Mouse (Mus musculus): Measurements from ENCODE around the gene Brms1l. TPM values are rescaled to one million over a fixed set of nuclear protein-coding genes. Genes with fewer than 3 reads are reported as not detected.
"Not testable (repeated sequence)": the region's sequence is repeated elsewhere in the genome, so short reads cannot be mapped to it uniquely, and the experiment has no call there.

Brms1l gene
- total RNA-seq (2021): 10 to 100 TPM; 17.9 to 22.7 TPM
- long read RNA-seq, experiment 1, transcript Brms1l-201 (10 exons, 2,609 nt): major isoform, 26 of 36 reads
- long read RNA-seq, experiment 1, partial matches to known transcripts: 4 of 36 reads
- long read RNA-seq, experiment 1, other reads (novel, unspliced or antisense): 6 of 36 reads
- long read RNA-seq, experiment 2, transcript Brms1l-201 (10 exons, 2,609 nt): major isoform, 19 of 27 reads
- long read RNA-seq, experiment 2, partial matches to known transcripts: 1 of 27 reads
- long read RNA-seq, experiment 2, other reads (novel, unspliced or antisense): 7 of 27 reads

DNA sequence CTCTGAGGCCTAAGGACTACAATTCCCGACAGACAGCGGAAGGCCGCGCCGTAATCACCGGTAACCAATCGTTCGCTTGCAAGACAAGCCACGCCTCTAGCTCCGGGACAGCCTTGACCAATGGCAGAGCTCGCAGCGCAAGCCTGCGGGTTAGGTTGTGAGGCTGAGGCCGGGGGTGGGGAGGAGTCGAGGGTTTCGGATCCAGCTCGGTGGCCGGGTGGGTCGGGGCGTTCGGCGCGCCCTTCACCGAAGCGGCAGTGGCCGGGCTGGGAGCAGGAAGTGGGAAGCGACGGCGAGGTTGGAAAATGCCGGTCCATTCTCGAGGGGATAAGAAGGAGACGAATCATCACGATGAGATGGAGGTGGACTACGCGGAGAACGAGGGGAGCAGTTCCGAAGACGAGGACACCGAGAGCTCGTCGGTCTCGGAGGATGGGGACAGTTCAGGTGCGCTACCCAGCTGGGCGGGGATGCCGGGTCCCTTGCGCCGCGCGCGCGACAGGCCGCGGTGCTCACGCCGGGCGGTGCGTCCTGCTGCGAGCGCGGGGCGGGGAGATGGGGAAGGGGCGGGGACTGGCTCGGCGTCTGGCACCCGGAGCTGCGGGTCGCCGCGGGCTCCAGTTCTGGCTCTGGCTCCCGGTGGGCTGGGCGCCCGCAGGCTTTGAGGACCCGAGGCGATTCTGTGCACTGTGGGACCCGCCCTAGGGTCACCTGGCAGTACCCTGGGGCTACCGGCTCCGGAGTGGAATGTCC, at the start of gene Brms1l:
TSS of gene Brms1l (plus strand) at position 126 of the 753 bp plus-strand sequence.
- intact Hi-C loops (cut with DNase I): no loop called here
- H3K4me3 ChIP-seq: peak within 1 kb of the TSS; percentile 77
- no peak for TF ChIP-seq CTCF (IDR thresholded peaks at IDR 0.05)
- DNase-seq: peak; percentile 97
- peak within 1 kb of the TSS; percentile 94 for H3K27ac ChIP-seq

DNA sequence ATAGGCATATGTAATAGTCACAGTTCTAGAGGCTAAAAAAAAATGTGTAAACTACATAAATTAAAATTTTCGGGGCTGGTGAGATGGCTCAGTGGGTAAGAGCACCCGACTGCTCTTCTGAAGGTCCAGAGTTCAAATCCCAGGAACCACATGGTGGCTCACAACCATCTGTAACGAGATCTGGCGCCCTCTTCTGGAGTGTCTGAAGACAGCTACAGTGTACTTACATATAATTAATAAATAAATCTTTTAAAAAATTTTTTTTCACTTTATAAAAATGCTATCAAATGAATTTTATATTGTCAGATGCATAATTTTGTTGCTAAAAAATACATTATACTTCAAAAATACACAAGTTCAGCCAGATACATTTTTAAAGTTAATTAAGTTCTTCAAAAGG, 41.6 kb upstream of the Brms1l start:
- DNase-seq; H3K4me3 ChIP-seq; H3K27ac ChIP-seq; intact Hi-C loops (cut with DNase I): not testable (repeated sequence)
- TF ChIP-seq CTCF (IDR thresholded peaks at IDR 0.05): peak; percentile 44

DNA sequence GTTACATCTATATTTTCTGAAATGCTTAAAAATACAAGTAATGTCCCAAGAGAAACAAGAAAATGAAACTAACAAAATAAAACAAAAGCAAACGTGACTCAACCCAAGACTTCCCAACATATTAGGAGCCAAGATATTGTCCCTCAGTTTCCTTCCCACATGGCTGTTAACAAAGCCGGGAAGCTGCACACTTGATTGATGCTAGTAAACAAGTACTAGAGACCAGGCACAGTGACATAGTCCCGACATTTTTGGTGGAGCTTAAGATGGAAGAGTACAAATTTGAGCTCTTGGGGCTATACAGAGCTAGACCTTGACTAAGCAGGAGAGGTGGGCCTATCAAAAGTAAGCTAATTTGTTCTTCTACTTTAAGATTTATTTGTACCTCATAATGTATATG, 39.0 kb upstream of the Brms1l start:
- intact Hi-C loops (cut with DNase I): no loop called here
- Histone ChIP-seq H3K27ac (peak overlapping the region; percentile 81), H3K4me3 (no peak overlapping the region)
- TF ChIP-seq CTCF (IDR thresholded peaks at IDR 0.05): no peak
- DNase-seq: no peak

DNA sequence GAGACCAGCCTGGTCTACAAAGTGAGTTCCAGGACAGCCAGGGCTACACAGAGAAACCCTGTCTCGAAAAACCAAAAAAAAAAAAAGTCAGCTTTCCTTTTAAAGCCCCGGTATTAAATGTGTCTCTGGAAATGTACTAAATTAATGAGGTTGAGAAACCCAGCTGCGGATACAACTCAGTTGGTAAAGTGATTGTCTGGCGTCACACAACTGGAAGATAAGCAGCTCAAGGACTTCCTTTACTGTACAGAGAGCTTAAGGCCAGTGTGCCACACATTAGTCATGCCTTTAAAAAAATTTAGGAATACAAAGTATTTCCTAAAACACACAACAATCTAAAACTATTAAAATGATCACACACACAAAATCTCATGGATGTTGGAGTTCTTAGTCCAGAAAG, 37.4 kb upstream of the Brms1l start:
- intact Hi-C loops (cut with DNase I): no loop called here
- Histone ChIP-seq H3K27ac (peak overlapping the region; percentile 16; the same call in 1 of the 2 replicates), H3K4me3 (no peak overlapping the region)
- DNase-seq: no peak
- TF ChIP-seq CTCF (IDR thresholded peaks at IDR 0.05): no peak

DNA sequence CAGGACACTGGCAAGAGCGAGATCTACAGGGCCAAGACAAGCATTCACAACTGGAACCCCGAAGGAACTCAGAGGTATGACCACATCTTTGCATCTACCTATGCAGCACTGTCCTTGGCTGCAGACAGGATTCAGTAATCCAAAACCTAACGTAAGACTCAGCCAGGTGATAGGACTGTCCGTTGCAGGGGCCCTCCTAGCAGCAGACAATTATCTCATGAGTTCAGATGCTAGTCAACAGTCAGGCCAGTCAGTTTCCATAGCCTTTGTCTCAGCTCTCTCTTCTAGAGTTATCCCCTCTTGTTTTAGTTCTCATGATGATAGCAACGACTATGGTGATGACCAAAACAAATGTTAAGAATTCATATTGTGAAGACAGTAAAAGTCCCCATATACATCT, 36.0 kb upstream of the Brms1l start:
- intact Hi-C loops (cut with DNase I): no loop called here
- DNase-seq: no peak
- Histone ChIP-seq H3K27ac (peak overlapping the region; percentile 16; the same call in 1 of the 2 replicates), H3K4me3 (no peak overlapping the region)
- TF ChIP-seq CTCF (IDR thresholded peaks at IDR 0.05): no peak

DNA sequence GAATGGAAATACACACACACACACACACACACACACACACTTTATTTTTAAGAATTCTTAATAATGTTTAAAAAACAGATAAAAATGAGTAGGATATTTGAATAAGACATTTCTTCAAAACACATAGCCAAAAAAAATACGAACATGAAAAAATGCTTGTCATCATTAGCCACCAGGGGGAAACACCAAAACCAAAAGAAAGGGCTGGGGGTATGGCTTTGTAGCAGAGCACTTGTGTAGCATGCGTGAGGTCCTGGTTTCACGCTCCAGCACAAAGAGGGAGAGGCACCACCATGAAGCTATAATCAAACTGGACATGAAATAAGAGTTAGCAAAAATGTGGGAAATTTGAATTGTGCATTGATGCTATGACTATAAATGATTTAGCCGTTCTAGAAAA, 35.0 kb upstream of the Brms1l start:
- H3K4me3 ChIP-seq: no peak overlapping the region
- H3K27ac ChIP-seq: no peak overlapping the region
- no peak for TF ChIP-seq CTCF (IDR thresholded peaks at IDR 0.05)
- intact Hi-C loops (cut with DNase I): no loop called here
- no peak for DNase-seq

DNA sequence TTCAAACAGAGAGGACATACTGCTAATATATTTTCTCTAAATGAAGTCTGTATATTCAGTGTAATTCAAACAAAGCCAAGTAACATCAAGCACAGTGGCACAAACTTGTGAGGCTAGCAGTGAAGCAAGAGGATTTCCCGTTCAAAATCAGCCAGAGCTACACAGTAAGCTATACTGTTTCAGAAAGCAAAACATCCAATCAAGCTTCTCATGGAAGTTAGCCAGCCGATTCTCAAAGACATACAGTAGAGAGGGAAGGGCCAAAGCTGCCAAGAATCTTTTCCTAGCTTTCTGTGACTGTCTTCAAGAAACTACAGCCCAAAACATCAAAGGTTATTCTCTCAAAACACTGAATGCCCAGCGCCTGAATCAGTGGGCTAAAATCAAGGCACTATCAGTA, 31.1 kb upstream of the Brms1l start:
- intact Hi-C loops (cut with DNase I): no loop called here
- Histone ChIP-seq H3K4me3 (no peak overlapping the region), H3K27ac (peak overlapping the region; percentile 70)
- no peak for TF ChIP-seq CTCF (IDR thresholded peaks at IDR 0.05)
- DNase-seq: no peak

DNA sequence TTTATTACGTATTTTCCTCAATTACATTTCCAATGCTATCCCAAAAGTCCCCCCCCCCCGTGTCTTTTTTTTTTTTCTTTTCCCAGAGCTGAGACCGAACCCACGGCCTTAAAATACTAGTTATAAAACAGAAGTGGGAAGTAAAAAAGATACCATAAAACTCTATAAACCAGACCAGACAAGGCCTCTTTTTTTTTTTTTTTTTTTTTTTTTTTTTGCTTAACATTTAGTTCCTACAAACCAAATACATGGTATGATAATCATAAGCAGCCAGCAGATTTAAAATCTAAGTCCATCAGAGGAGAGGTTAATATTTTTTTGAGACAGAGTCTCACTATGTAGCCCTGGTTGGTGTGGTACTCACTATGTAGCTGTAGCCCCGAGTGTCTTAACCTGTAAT, 19.6 kb upstream of the Brms1l start:
- no peak for DNase-seq
- Histone ChIP-seq H3K4me3 (no peak overlapping the region), H3K27ac (no peak overlapping the region)
- TF ChIP-seq CTCF (IDR thresholded peaks at IDR 0.05): no peak
- intact Hi-C loops (cut with DNase I): no loop called here

DNA sequence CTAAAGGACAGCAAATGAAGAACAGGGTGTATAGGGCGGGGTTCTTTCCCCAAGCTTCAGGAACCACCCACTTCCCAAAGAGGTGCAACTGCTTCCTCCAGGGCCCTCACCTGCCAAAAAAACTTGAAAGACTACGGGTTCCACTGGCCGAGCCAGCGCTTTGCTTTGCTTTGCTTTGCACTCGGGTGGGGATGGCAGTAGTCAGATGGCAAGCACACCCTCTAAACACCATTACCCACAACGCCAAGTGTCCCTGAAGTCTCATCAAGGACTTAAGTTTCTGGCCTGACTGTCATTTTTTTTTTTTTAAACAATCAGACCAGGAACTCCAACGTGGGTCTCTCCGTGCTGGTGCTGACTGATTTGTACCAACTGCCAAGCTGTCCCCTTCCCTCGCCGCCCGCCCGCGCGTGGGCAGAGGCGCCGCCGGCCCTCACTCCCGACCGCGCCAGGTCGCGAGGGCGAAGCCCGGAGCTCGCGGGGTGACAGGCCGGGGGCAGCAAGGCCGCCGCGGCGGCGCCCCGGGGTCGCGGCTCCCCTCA, 15.9 kb upstream of the Brms1l start:
- TF ChIP-seq CTCF (IDR thresholded peaks at IDR 0.05): no peak
- H3K27ac ChIP-seq: peak overlapping the region; percentile 98
- intact Hi-C loops (cut with DNase I): no loop called here
- DNase-seq: peak; percentile 69
- H3K4me3 ChIP-seq: peak overlapping the region; percentile 97

DNA sequence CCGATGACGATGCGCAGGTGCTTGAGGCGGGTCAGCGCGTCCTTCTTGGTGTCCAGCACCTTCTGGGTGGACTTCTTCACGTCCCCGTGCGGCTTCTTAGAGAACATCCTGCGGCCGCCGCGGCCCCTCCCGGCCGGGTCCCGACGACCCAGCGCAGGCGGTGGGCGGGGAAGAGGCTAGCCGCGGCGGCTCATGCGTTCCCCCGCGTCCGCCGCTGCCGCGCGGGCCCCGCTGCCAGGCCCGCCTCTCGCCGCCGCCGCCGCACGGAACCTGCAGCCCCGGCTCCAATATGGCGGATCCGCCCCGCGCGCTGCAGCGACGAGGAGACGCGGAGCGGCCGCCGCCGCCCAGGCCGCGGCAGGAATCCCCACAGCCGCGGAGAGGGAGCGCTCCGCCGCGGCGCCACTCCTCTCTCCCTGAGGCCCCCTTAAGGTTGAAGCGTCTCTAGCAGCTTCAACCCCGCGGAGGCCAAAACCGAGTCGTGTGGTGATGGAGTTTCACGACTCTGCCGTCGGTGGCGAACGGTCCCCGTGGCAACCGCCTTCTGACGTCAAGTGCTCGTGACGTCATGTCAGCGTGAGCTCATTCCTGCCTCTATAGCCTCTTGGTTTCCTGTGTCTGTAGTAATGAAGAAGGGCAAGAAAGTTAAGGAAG, 15.3 kb upstream of the Brms1l start, which contains the start of gene Ralgapa1:
TSS of gene Ralgapa1 (minus strand) at position 507 of the 654 bp plus-strand sequence.
- TF ChIP-seq CTCF (IDR thresholded peaks at IDR 0.05): peak; percentile 44
- peak; percentile 90 for DNase-seq
- peak within 1 kb of the TSS; percentile 97 for H3K4me3 ChIP-seq
- peak within 1 kb of the TSS; percentile 98 for H3K27ac ChIP-seq
- intact Hi-C loops (cut with DNase I): no loop called here

DNA sequence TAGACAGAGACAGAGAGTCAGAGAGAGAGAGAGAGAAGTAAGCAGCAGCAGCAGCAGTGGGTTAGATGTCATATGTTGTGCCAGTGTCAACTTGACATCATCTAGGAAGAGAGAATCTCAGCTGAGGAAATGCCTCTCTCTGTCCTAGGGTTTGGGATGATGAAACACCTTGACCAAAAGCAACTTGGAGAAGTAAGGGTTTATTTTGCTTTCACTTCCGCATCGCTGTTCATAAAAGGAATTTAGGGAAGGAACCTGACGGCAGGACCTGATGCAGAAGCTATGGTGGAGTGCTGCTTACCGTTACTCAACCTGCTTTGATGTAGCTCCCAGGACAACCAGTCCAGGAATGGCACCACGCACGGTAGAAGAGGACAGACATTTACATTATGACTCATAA, 12.1 kb upstream of the Brms1l start:
- H3K4me3 ChIP-seq: no peak overlapping the region
- intact Hi-C loops (cut with DNase I): no loop called here
- no peak overlapping the region for H3K27ac ChIP-seq
- no peak for TF ChIP-seq CTCF (IDR thresholded peaks at IDR 0.05)
- no peak for DNase-seq

DNA sequence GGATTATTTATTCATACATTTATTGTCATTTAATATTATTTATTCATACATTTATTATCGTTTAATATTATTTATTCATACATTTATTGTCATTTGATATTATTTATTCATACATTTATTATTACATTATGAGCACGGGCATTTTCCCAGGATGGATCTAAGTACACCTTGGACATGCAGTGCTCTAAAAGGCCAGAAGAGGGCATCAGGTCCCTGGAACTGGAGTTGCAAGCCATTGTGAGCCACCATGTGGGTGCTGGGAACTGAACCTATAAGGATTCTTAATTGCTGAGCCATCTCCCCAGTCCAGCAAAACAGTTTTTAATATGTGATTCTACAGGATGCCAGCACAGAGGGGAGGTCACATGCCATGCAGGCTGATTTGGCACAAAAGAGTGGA, 10.6 kb upstream of the Brms1l start:
- DNase-seq: no peak
- no peak overlapping the region for H3K4me3 ChIP-seq
- H3K27ac ChIP-seq: no peak overlapping the region
- intact Hi-C loops (cut with DNase I): no loop called here
- peak; percentile 25; the same call in 1 of the 2 replicates for TF ChIP-seq CTCF (IDR thresholded peaks at IDR 0.05)

DNA sequence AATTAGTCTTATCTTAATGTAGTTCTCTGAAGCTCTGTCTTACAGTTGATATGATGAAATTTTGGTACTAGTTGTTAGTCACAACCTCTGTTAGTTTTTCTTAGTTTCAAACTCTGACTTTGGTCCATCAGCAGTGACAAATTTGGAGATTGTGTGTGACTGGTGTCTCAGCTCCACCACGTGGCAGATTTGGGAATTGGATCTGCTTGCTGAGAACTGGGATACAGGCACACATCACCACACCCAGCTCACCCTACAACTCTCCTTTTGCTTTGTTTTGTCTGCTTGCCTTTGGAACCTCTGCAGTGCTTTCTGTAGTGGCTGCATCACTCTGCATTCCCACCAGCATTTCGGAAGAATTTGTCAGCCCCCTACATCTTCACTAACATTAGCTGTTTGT, 5.0 kb upstream of the Brms1l start:
- no peak overlapping the region for H3K27ac ChIP-seq
- no peak; the same call in none of the 2 replicates for TF ChIP-seq CTCF (IDR thresholded peaks at IDR 0.05)
- peak; percentile 77 for DNase-seq
- intact Hi-C loops (cut with DNase I): loop anchor here (1.0 kb wide), 1 partner anchor 53 kb away; no protein-coding TSS in a partner anchor
- H3K4me3 ChIP-seq: no peak overlapping the region
